Mouse (Mus musculus): ENCODE measurements around the gene 6030458C11Rik. TPM values are rescaled to one million over a fixed set of nuclear protein-coding genes. Genes with fewer than 3 reads are reported as not detected.

Gene 6030458C11Rik
- polyA plus RNA-seq, 1 experiment, result 7.6 TPM

Other genes starting within 250 kb of the 6030458C11Rik start
- gene Pdzd2, start 84.7 kb downstream of the 6030458C11Rik start, polyA plus RNA-seq (2012; ENCODE audit: insufficient read depth, insufficient read length, missing spikeins), result 23.7 and 36.2 TPM in 2 replicates
- 12.8 and 15.7 TPM in 2 replicates for gene Drosha, start 166 bp upstream of the 6030458C11Rik start, polyA plus RNA-seq (2012; ENCODE audit: insufficient read depth, insufficient read length, missing spikeins)